9 mouse cellular contexts compared by ENCODE assay signal in genomic region chr1:24137133-24137532, GRCm38 (mm10). TPM values are rescaled to one million over a fixed set of nuclear protein-coding genes. Genes with fewer than 3 reads are reported as not detected.
DNase-seq lines count a peak whose midpoint lies in the region; ATAC-seq lines count a peak whose summit lies in the region.
"Had no signal": no experiment of that assay in that cellular context is flagged by ENCODE, and none has a peak within 500 bp of the region (broad histone marks: within the 10 kb centered on the region; RNA-seq: fewer than 3 reads in every experiment).

No protein-coding gene starts in this region.

- no peaks in the 10 kb centered on the region for H3K27me3 ChIP-seq in hindbrain, embryonic 11.5 days (ENCODE audit: control insufficient read depth, insufficient read depth, low read length)
- no peaks in the 10 kb centered on the region for H3K27me3 ChIP-seq in hindbrain, embryonic 16.5 days (replicated peaks; ENCODE audit: control insufficient read depth, insufficient read depth, low read length)
- H3K27me3 ChIP-seq: neural tube, embryonic 12.5 days had no signal

- no peak overlapping the region for H3K27ac ChIP-seq in hindbrain, embryonic 11.5 days (ENCODE audit: low read depth, low read length)
- H3K27ac ChIP-seq in hindbrain, embryonic 16.5 days (ENCODE audit: low read depth, low read length) = no peak overlapping the region
- H3K27ac ChIP-seq: neural tube, embryonic 12.5 days had no signal

- H3K9me3 ChIP-seq in hindbrain, embryonic 11.5 days (ENCODE audit: control insufficient read depth, low read length) = no peaks in the 10 kb centered on the region
- no peaks in the 10 kb centered on the region for H3K9me3 ChIP-seq in hindbrain, embryonic 16.5 days (ENCODE audit: control insufficient read depth, low read length)
- H3K9me3 ChIP-seq: neural tube, embryonic 12.5 days had no signal

- 0 out of 2 replicates have a peak, but pooled peaks have one; percentile 22 for ATAC-seq in hindbrain, embryonic 11.5 days (ENCODE audit: low FRiP score)
- no peak for ATAC-seq in hindbrain, embryonic 16.5 days

- intact Hi-C loops in left cerebral cortex, postnatal 14 days (cut with DNase I) = loop anchor here (2.0 to 5.0 kb wide), 4 partner anchors 34 to 432 kb away; no protein-coding TSS in a partner anchor

- H3K9ac ChIP-seq in hindbrain, embryonic 11.5 days (ENCODE audit: low read depth, low read length) = no peak overlapping the region
- H3K9ac ChIP-seq in hindbrain, embryonic 16.5 days (ENCODE audit: low read depth, low read length) = no peak overlapping the region
- H3K9ac ChIP-seq: neural tube, embryonic 12.5 days had no signal

- no peak overlapping the region for H3K4me2 ChIP-seq in hindbrain, embryonic 11.5 days (replicated peaks; ENCODE audit: low read depth, low read length)
- H3K4me2 ChIP-seq in hindbrain, embryonic 16.5 days (ENCODE audit: low read length) = no peak overlapping the region
- H3K4me2 ChIP-seq: neural tube, embryonic 12.5 days had no signal

- H3K4me1 ChIP-seq in hindbrain, embryonic 11.5 days (replicated peaks; ENCODE audit: control insufficient read depth, insufficient read depth, low read length) = no peaks in the 10 kb centered on the region
- no peaks in the 10 kb centered on the region for H3K4me1 ChIP-seq in hindbrain, embryonic 16.5 days (ENCODE audit: control insufficient read depth, insufficient read depth, low read depth, low read length)
- H3K4me1 ChIP-seq: neural tube, embryonic 12.5 days had no signal

- peak; percentile 70 for DNase-seq in hindbrain, embryonic 11.5 days (ENCODE audit: low spot score)
- DNase-seq in brain, adult 2 months (ENCODE audit: low read depth, low spot score) = peak; percentile 85
- DNase-seq in fibroblast of lung, adult 2 months (ENCODE audit: low read depth) = peak; percentile 31
- DNase-seq in kidney, adult 11 months = peak; percentile 33
- DNase-seq in left cerebral cortex, postnatal 14 days (ENCODE audit: low spot score in 2 of 2) = peak; percentile 45 to 69
- DNase-seq in ovary, adult 18-20 months (ENCODE audit: low spot score) = peak; percentile 11
- DNase-seq in thymus, postnatal 25 days = peak; percentile 24

- no peaks in the 10 kb centered on the region for H3K36me3 ChIP-seq in hindbrain, embryonic 11.5 days (ENCODE audit: control insufficient read depth, insufficient read depth, low read length)
- no peaks in the 10 kb centered on the region for H3K36me3 ChIP-seq in hindbrain, embryonic 16.5 days (ENCODE audit: control insufficient read depth, insufficient read depth, low read length)
- H3K36me3 ChIP-seq: neural tube, embryonic 12.5 days had no signal

- H3K4me3 ChIP-seq in hindbrain, embryonic 11.5 days (ENCODE audit: low read depth, low read length) = no peak overlapping the region
- no peak overlapping the region for H3K4me3 ChIP-seq in hindbrain, embryonic 16.5 days (ENCODE audit: low read length)
- H3K4me3 ChIP-seq: neural tube, embryonic 12.5 days had no signal

- 4% methylated on average over 3 of the region's 3 CpGs for WGBS in hindbrain, embryonic 11.5 days
- WGBS in hindbrain, embryonic 16.5 days = 20% methylated on average over 3 of the region's 3 CpGs

RNA-seq across cellular contexts. Expression of gene Fam135a, which starts 37.0 kb away (rescaled TPM):
- 34.4 and 37.6 TPM in 2 replicates for polyA plus RNA-seq in hindbrain, embryonic 11.5 days (2014; fragmentation: Nextera tagmentation; extraction: Ambion mirVana)
- polyA plus RNA-seq in hindbrain, embryonic 16.5 days (2015; fragmentation: Nextera tagmentation; extraction: Ambion mirVana) = 23.3 and 23.9 TPM in 2 replicates
- 10 to 100 TPM; 29.0 to 29.5 TPM for total RNA-seq in left cerebral cortex, postnatal 14 days (2021)

RNA-seq across cellular contexts. Expression of gene Col9a1, which starts 40.3 kb away (rescaled TPM):
- polyA plus RNA-seq in hindbrain, embryonic 11.5 days (2014; fragmentation: Nextera tagmentation; extraction: Ambion mirVana) = 23.5 and 26.8 TPM in 2 replicates
- 1.8 and 3.8 TPM in 2 replicates for polyA plus RNA-seq in hindbrain, embryonic 16.5 days (2015; fragmentation: Nextera tagmentation; extraction: Ambion mirVana)
- 1 to 10 TPM; 1.8 to 1.9 TPM for total RNA-seq in left cerebral cortex, postnatal 14 days (2021)

Comparison
In these comparisons a context has a peak if more than half of its experiments do, and no peak if none do; other contexts are left out.
1. DNase-seq: peak in every context shown above with its lines; median percentile 85 in brain, adult 2 months; 70 in hindbrain, embryonic 11.5 days; 57 in left cerebral cortex, postnatal 14 days; 33 in kidney, adult 11 months; 31 in fibroblast of lung, adult 2 months; 24 in thymus, postnatal 25 days; 11 in ovary, adult 18-20 months.